Mouse (Mus musculus) spleen, adult 2 months (tissue): ENCODE measurements around the gene Mrpl33. TPM values are rescaled to one million over a fixed set of nuclear protein-coding genes. Genes with fewer than 3 reads are reported as not detected.

ENCODE experiments used
- DNase-seq, 2 experiments: peaks; one replicate each; pipeline versions ENCODE4 v3.0.0 to v3.0.0-alpha.2; 2012 to 2021; ENCODE audit warnings: low spot score in 2 of 2, low read depth in 1 of 2
- H3K27ac ChIP-seq: fragments of 200-500 bp; 2 replicates; pipeline ENCODE4 v1.5.1; 2012; ENCODE audit warnings: low read length, inconsistent platforms; ENCODE audit not compliant: insufficient read depth
- H3K27me3 ChIP-seq: fragments of 200-500 bp; 2 replicates; pipeline ENCODE4 v1.6.1; 2012; ENCODE audit warnings: mild to moderate bottlenecking, moderate library complexity, low read length, inconsistent platforms; ENCODE audit not compliant: control insufficient read depth, insufficient read depth
- H3K36me3 ChIP-seq: fragments of 200-500 bp; 2 replicates; pipeline ENCODE4 v1.6.1; 2012; ENCODE audit warnings: mild to moderate bottlenecking, low read length, inconsistent platforms; ENCODE audit not compliant: control insufficient read depth, insufficient read depth
- H3K4me1 ChIP-seq: fragments of 200-500 bp; 2 replicates; pipeline ENCODE4 v1.6.1; 2011; ENCODE audit warnings: inconsistent platforms; ENCODE audit not compliant: control insufficient read depth, insufficient read depth, insufficient read length
- H3K4me3 ChIP-seq: fragments of 200-500 bp; 2 replicates; pipeline ENCODE4 v1.5.1; 2011; ENCODE audit warnings: mild to moderate bottlenecking, inconsistent platforms; ENCODE audit not compliant: insufficient read depth, insufficient read length; ENCODE audit errors: extremely low read depth
- CTCF ChIP-seq: fragments of 200-500 bp; IDR thresholded peaks from 2 replicates; pipeline ENCODE4 v1.5.1; 2011; ENCODE audit warnings: mild to moderate bottlenecking, inconsistent platforms; ENCODE audit not compliant: insufficient read depth, insufficient read length, insufficient replicate concordance; ENCODE audit errors: extremely low read depth
- POLR2A ChIP-seq: fragments of 200-500 bp; IDR thresholded peaks from 2 replicates; pipeline ENCODE4 v1.6.1; 2011; ENCODE audit warnings: low read depth, low read length, inconsistent platforms
- WGBS: fragments of 180-500 bp; shearing (Covaris S2); methylation state at CpG from one replicate; pipeline ENCODE4 v1.1.7; 2018; 5-methylcytosine and 5-hydroxymethylcytosine counted together
- polyA plus RNA-seq: library from polyadenylated mRNA; depleted of rRNA; stranded (reverse); fragments of >200 nt; gene quantifications from 2 replicates; pipeline ENCODE4 v1.2.3, GENCODE M21; 2012

The Mrpl33 gene
- polyA plus RNA-seq, 1 experiment, result 9.9 TPM

DNA sequence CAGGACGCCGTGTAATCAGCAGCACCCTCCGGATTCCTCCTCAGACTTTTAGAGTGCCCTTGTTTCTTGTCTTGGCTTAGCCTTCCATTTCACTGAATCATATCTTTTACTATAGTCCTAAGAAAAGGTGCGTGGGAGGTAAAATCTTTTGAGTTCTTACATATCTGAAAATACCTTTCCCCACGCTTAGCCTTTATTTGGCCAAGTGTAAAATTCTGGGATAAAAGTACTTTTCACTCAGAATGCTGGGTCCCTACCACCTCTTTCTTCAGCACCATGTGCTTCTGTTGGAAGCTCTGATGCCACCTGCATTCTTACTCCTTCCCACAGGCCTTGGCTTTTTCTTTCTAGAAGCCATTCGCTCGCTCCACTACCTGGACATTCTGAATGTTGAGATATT lies 5.6 kb upstream of the Mrpl33 start:
- WGBS, result 94% methylated on average over 7 of the region's 7 CpGs
- no peak for DNase-seq
- no peak overlapping the region for H3K4me3 ChIP-seq
- no peak overlapping the region for H3K27ac ChIP-seq
- no peaks in the 10 kb centered on the region for H3K36me3 ChIP-seq
- TF ChIP-seq CTCF (no peak), POLR2A (no peak)
- H3K27me3 ChIP-seq, result no peaks in the 10 kb centered on the region
- H3K4me1 ChIP-seq, result no peaks in the 10 kb centered on the region

DNA sequence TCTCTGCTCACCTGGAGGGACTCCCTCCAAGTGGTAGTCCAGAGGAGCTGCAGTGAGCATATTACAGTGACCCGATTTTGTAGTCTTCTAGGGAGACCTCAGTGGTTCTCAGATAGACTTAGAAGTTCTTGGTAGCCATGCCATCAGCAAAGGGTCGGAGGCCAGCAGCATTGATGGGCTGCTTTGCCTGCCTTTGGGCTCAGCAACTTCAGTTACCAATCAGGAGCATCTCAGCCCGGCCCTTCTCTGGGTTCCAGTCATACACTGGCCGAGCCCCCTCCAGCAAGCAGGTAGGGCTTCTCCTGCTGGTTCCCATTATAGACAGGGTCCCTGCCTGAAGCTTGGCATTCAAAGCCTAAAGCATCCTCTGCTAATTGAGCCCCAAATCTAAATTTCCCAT lies 867 bp upstream of the Mrpl33 start:
- H3K27ac ChIP-seq, result no peak overlapping the region
- H3K4me1 ChIP-seq, result no peaks in the 10 kb centered on the region; the same call in 1 of the 2 replicates
- 77% methylated on average over 4 of the region's 4 CpGs for WGBS
- no peak overlapping the region for H3K4me3 ChIP-seq
- H3K27me3 ChIP-seq, result no peaks in the 10 kb centered on the region
- no peaks in the 10 kb centered on the region for H3K36me3 ChIP-seq
- no peak for DNase-seq
- TF ChIP-seq CTCF (no peak), POLR2A (no peak)

DNA sequence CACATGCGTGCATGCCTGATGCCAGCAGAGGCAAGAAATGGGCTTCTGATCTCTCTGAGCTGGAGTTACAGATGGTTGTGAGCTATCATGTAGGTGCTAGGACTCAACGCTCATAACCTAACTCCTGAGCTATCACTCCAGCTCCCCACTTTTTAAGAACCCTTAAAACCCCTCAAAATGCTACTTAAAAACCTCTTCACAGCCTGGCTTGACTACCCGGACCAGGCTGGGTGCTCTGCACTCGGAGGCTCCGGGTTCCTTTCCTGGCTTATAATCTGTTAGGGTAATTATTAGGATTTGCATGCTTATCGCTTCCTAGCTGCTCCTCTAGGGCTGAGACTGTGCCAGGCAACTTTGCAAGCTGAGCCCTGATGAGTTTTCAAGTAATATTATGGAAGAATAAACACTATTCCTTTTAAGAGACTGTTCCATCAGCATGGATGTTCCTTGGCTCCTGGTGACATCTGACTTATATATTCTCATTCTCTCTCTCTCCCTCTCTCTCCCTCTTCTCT lies 752 bp downstream of the Mrpl33 start:
- Histone ChIP-seq H3K4me1 (no peaks in the 10 kb centered on the region; the same call in 1 of the 2 replicates), H3K27ac (no peak overlapping the region), H3K4me3 (no peak overlapping the region), H3K36me3 (no peaks in the 10 kb centered on the region), H3K27me3 (no peaks in the 10 kb centered on the region)
- 82% methylated on average over 6 of the region's 6 CpGs for WGBS
- DNase-seq, result no peak
- no peak for TF ChIP-seq POLR2A
- TF ChIP-seq CTCF, result no peak

DNA sequence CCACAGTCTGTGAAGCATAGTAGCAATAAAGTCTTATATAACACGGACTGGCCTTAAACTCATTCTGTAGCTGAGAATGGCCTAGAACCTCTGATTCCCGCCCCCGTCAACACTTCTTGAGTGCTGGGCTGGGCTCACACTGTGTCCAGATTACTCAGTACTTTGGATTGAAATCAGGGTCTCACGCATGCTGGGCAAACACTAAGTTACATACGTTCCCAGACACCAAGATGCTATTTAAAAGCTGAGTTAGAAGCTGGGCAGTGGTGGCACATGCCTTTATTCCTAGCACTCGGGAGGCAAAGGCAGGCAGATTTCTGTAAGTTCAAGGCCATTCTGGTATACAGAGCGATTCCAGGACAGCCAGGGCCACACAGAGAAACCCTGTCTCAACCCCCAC lies 1.4 kb downstream of the Mrpl33 start:
- Histone ChIP-seq H3K27me3 (no peaks in the 10 kb centered on the region), H3K36me3 (no peaks in the 10 kb centered on the region), H3K4me3 (no peak overlapping the region), H3K4me1 (no peaks in the 10 kb centered on the region; the same call in 1 of the 2 replicates), H3K27ac (no peak overlapping the region)
- no peak for DNase-seq
- TF ChIP-seq POLR2A, result no peak
- 86% methylated on average over 7 of the region's 7 CpGs for WGBS

DNA sequence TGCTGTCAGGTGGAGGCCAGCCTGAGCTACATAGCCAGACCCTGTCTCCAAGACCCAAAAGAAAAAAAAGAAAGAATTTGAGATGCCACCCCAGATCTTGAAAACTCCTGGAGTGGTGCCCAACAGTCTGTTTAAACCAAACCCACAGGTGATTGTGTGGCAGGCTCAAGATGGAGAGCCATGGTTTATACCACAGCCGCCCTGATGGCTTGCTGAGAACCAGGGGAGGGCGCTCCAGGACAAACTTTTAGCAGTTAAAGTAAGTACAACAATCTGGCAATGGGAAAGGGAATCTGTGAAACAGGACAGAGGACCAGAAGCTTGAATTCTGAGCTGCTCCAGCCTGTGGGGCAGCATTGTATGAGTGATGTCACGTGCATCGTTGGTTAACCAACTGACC lies 1.8 kb downstream of the Mrpl33 start:
- DNase-seq, result peak in 1 of 2 experiments; percentile 11
- WGBS, result 78% methylated on average over 4 of the region's 4 CpGs

DNA sequence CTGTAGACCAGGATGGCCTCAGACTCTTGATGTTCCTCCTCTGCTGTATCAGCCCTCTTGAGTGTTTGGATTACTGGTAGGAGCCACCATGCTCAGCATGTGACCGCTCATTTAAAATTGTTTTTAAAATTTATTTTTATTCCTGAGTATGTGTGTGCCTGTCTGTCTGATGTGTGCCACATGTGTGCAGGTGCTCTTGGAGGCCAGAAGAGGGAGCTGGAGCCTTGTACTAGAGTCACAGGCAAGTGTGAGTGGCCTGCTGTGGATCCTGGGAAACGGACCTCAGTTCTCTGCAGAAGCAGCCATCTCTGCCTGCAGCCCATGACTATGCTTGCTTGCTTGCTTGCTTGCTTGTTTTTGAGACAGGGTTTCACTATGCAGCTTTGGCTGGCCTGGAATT lies 2.4 kb downstream of the Mrpl33 start:
- DNase-seq, result no peak
- TF ChIP-seq CTCF, result peak; percentile 6; the same call in 1 of the 2 replicates
- no peak for TF ChIP-seq POLR2A
- Histone ChIP-seq H3K27ac (no peak overlapping the region), H3K36me3 (no peaks in the 10 kb centered on the region), H3K4me3 (no peak overlapping the region), H3K27me3 (no peaks in the 10 kb centered on the region), H3K4me1 (no peaks in the 10 kb centered on the region; the same call in 1 of the 2 replicates)
- WGBS, result 93% methylated on average over 2 of the region's 2 CpGs

More for the DNA sequence above, 1.8 kb downstream of the Mrpl33 start:
- no peaks in the 10 kb centered on the region; the same call in 1 of the 2 replicates for H3K4me1 ChIP-seq
- no peaks in the 10 kb centered on the region for H3K27me3 ChIP-seq
- TF ChIP-seq POLR2A, result no peak
- peak; percentile 28; the same call in 1 of the 2 replicates for TF ChIP-seq CTCF
- H3K27ac ChIP-seq, result no peak overlapping the region
- no peak overlapping the region for H3K4me3 ChIP-seq
- no peaks in the 10 kb centered on the region for H3K36me3 ChIP-seq

DNA sequence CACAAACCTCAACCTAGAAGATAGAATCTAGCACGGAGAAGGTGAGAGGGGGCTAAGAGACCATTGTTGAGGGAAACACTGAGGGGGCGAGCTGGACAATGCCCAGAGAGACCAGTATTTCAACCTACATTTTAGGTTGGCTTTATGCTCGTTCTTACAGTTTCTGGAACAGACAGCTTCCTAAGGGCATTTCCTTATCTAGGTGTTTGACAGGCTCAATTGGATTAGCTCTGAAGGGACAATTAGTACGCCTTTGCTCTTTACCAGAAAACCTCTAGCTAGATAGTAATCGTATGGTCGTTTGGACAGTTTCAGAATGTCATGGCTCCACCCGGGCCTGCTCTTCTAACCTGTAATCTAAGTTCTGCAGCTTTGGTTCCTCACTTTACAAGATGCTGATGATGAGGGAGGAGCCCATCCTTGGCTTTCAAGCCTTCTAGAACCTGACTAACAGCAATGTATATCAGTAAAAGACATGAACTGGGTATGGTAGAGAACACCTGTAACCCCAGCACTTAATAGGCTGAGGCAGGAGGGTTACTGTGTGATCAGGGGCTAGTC lies 4.5 kb downstream of the Mrpl33 start:
- H3K4me1 ChIP-seq, result no peaks in the 10 kb centered on the region; the same call in 1 of the 2 replicates
- WGBS, result 80% methylated on average over 7 of the region's 7 CpGs
- no peak for TF ChIP-seq POLR2A
- TF ChIP-seq CTCF, result no peak
- no peaks in the 10 kb centered on the region for H3K27me3 ChIP-seq
- H3K36me3 ChIP-seq, result no peaks in the 10 kb centered on the region
- H3K27ac ChIP-seq, result no peak overlapping the region
- DNase-seq, result no peak
- H3K4me3 ChIP-seq, result no peak overlapping the region

DNA sequence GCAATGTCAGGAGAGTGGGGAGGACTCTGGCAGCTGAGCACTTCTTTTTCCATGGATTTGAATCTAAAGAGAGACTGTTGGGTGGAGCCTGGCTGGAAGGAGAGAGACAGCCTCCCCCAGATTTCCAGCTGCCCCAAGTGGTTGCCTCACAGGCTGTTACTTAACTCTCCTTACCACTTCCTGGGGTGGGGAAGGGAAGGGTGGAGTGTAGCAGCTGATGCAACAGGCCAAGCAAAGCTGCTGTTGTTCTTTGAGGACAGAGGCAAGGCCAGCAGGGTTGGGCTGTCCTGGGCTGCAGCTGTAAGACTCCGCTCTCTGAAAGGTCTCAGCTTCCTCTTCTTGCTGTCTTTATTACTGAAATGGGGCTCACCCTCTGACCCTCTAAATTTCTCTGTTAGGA lies 5.6 kb downstream of the Mrpl33 start:
- H3K4me1 ChIP-seq, result no peaks in the 10 kb centered on the region
- no peaks in the 10 kb centered on the region for H3K27me3 ChIP-seq
- no peak overlapping the region for H3K4me3 ChIP-seq
- no peaks in the 10 kb centered on the region for H3K36me3 ChIP-seq
- no peak for TF ChIP-seq POLR2A
- no peak for TF ChIP-seq CTCF
- peak; percentile 37 to 38 for DNase-seq
- peak overlapping the region; percentile 86 for H3K27ac ChIP-seq
- WGBS, result 27% methylated on average over 1 of the region's 1 CpGs
